Mouse (Mus musculus) layer of hippocampus, postnatal 36 days (tissue): Measurements from ENCODE around the gene Skap1. TPM values are rescaled to one million over a fixed set of nuclear protein-coding genes. Genes with fewer than 3 reads are reported as not detected.
"Not testable (repeated sequence)": the region's sequence is repeated elsewhere in the genome, so short reads cannot be mapped to it uniquely, and the experiment has no call there.

Source experiments
- DNase-seq, 2 experiments: peaks; one replicate each; pipeline ENCODE4 v3.0.0; 2022
- total RNA-seq, 2 experiments: library from RNA; stranded (reverse); gene quantifications; 2 replicates each; pipeline ENCODE4 v1.2.3; 2021

Gene Skap1
- total RNA-seq, 2 experiments from 2014 or later = 0.60 to 1.0 TPM

- no peak for DNase-seq
These were observed 233.1 kb downstream of the Skap1 start for GRCm38 (mm10) chr11:96697467-96697866.

GRCm38 (mm10) chr11:96703813-96704212 is 239.4 kb downstream of the Skap1 start:
- DNase-seq = no peak

- DNase-seq = no peak
These were observed 246.9 kb downstream of the Skap1 start for GRCm38 (mm10) chr11:96711268-96711667.

- DNase-seq = no peak
These were observed 247.3 kb downstream of the Skap1 start for GRCm38 (mm10) chr11:96711670-96712069.

DNA sequence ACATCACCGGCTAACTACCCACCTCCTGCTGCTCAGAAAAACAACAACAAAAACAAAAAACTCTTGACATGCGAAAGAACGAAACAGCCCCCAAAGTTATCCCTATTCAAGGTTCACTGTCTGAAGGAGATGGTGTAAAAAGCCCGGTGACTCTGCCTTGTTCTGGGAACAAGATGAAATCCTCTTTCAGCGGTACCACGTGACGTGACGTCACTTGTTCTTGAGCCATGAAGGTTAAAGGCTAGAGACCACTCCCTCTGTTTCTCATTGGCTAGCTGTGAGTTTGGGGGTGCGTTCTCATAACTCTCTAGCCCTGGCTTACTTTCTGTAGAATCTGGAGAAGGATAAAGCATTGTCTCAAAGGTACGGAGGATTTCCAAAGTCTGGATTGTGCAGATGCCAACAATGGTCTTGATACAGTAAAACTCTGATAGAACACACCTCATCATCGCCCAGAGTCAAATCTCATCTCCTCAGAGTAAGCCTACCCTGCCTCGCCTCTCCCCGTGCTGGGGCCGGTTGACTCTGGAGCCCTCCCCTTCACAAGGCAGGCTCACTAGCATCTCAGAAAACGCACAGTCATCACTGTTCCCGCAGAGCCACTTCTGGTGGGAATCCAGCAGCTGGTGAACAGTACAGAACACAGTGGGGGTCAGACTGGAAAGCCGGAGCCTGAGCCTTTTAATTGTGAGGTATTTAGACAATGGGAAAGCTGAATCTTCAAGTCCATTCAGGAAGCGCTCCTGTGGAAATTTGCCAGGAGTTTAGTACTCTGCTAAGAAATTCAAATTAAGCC is 249.0 kb downstream of the Skap1 start:
- no peak for DNase-seq

DNA sequence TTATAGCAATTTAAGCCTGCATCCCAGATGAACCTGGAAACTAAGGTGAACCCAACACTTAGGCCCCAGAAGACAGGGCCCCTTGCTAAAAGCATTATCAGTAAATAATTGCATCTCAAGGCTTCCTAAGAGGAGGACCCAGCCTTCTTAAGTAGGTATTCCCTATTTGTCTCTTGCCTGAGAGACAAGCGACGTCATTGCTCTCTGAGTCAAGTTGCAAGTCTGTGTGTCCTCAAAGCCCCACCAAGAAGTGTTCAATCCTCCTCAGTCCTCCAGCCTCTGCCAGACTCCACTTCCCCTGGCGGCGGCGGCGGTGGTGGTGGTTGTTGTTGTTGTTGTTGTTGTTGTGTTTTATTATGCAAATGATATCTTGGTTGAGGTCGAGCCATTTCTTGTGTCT is 249.6 kb downstream of the Skap1 start:
- no peak for DNase-seq

- DNase-seq = not testable (repeated sequence)
These were observed 250.8 kb downstream of the Skap1 start for GRCm38 (mm10) chr11:96715168-96715567.

GRCm38 (mm10) chr11:96718609-96719008 is 254.2 kb downstream of the Skap1 start:
- DNase-seq = no peak

GRCm38 (mm10) chr11:96725833-96726232 is 261.4 kb downstream of the Skap1 start:
- no peak for DNase-seq

GRCm38 (mm10) chr11:96728577-96728976 is 264.2 kb downstream of the Skap1 start:
- DNase-seq = no peak

DNA sequence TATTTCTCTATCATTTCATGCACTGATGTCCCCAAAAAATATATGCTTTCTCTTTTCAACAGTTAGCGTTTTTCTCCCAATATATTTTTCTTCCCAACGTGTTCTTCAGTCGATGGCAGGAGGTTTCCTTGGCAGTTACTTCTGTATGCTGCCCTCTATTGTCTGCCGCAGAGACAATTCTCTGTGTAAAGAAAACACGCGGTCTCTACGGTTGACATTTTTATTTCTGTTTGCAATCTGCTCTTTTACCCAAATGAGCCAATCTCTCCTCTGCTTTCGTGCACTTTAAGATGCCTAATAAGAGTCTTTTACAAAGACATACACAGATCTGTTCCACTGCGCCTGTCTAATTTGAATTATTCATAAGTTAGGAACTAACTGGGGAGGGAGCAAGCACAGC is 265.1 kb downstream of the Skap1 start:
- DNase-seq = no peak

DNA sequence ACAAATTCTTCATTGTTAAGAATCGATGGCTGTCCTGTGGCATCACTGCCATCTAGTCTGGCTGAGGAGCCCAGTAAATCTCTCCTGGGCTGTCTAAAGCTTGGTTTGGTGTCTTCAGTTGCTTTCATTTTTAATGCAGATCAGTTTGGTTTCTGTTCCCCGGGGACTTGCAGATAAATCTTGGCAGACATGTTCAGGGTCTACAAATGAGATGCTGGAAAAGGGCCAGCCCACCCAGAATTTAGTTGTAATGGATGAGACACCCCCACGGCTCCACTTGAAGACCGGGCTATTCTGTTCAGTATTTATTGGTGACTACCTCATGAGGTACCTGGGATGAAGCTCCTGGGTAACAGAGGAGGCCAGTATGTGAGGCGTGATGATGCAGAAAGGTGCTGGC is 265.9 kb downstream of the Skap1 start:
- no peak for DNase-seq

GRCm38 (mm10) chr11:96732657-96733056 is 268.3 kb downstream of the Skap1 start:
- DNase-seq = no peak

DNA sequence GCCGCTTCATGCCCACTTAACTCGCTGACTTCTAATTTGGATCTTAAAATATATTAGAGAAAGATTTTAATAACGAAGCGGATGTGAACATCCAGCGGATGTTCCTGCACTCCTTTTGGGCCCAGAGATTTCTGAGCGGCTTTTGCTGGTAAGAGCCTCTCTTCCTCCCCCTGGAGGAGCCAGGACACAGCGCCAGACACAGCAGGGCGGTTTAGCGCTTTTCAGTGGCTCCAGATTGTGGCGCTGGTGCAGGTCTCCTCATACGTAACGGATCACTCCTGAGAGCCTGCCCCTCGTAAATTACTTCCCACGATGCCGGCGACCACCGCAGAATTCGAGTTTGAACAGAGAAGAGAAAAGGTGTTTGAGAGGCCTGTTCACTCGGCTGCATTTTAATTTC is 271.5 kb downstream of the Skap1 start:
- peak; percentile 41 to 55 for DNase-seq

DNA sequence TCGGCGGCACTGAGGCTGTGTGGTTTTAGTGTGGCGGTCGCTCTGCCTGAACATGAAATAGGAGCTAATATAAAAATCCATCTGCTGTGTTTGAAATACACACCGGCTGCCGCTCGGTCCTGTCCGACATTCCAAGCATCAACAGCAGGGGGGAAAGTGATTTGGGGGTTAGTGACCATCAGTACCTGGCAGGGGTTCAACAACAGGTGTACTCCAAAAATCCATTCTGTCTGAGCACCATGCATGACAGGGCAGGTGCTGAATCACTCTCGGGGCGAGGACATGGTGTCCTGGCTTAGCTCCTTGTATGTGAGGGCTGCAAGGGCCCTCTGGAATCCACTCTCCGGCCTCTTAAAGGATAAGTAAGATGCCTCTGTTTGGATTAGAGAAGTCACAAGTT is 272.0 kb downstream of the Skap1 start:
- DNase-seq = no peak

DNA sequence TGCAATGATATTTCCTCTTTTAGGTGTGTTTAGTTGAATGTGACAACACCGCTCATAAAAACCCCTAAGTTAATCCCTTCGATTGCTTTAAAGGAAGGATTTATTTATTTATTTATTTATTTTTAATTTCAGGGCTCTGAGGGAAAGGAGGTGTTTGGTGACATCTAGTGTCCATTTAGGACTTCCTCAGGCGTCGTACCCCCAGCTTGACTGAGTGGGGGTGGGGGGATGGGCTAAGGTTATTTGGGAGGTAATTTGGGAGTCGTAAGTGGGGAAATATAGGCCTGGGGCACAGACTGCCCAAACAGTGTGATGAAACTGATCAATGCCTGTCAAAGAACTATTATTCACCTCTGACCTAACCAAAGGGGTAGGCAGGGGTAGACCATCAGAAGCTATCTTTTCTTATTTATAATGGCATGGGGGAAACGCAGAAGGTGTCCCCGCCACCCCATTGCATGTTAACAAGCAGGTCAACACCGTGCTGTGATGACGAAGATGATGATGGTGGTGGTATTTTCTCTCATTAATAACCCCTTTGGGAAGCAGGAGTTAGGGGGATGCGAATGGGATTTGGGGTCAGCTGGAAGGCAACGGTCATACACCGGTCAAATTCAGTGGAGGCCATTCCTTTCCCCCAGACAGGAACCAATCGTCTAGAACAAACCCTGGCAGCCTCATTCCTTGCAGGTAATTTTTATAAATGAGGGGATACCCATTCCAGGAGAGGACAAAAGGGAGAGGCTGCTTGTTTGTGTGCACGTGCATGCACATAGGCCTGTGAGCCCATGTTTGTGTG is 273.5 kb downstream of the Skap1 start:
- DNase-seq = no peak

GRCm38 (mm10) chr11:96740796-96741195 is 276.4 kb downstream of the Skap1 start:
- no peak for DNase-seq

- peak in 1 of 2 experiments; percentile 44 for DNase-seq
These were observed 277.6 kb downstream of the Skap1 start for GRCm38 (mm10) chr11:96741995-96742394.

DNA sequence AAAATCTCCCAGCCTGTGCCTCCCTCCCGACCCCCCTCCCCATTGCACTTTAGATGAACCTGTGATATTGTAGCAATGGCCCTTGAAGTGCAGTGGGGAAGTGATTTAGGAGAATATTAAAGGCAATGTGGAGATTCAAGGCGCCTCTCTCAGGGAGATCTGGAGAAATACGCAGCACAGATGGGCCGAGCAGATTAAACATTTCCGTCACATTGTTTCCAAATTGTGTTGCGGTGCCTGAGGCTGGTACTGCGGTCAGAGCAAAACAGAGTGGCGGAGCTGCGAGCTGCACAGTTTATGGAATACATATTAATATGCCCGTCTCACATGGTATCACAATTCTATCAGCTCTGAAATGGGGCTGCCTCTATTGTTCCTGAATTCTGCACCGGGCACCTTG is 278.6 kb downstream of the Skap1 start:
- DNase-seq = peak in 1 of 2 experiments; percentile 17

GRCm38 (mm10) chr11:96743891-96744290 is 279.5 kb downstream of the Skap1 start:
- DNase-seq = no peak

DNA sequence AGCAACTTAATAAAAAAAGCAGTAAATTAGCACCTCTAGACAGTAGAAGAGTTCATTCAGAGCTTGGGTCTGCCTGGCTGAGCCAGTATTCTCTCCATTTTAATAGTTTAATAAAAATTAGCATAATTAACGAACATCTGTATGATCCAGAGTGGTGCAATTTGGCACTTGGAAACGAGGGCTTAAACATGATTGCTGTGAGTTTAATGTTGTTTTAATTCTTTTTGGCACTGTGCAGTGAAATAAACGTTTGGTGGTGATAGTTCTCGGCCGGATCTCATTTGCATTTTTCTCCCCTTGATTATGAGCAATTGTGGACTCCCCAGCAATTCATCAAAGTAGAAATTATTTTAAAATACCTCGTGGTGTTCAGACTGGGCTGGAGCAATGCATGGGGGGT is 282.3 kb downstream of the Skap1 start:
- no peak for DNase-seq

DNA sequence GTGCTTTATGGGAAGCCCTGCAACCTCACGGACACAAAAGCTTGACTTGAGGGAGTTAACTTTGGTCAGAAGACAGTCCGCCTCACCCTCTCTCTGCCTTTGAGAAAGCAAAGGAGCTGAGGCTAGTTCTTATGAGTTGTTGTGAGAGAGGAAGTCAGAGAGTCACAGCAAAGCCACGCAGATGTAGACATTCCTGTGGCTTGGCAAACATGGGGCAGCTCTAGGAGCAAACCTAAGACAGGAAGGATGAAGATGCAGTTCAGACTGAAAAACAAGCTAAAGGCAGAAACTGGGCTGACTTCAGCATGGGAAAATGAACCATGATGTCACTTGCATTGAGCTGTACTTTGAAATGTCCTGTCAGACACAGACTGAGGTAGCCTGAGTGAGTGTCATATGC is 283.2 kb downstream of the Skap1 start:
- DNase-seq = no peak

DNA sequence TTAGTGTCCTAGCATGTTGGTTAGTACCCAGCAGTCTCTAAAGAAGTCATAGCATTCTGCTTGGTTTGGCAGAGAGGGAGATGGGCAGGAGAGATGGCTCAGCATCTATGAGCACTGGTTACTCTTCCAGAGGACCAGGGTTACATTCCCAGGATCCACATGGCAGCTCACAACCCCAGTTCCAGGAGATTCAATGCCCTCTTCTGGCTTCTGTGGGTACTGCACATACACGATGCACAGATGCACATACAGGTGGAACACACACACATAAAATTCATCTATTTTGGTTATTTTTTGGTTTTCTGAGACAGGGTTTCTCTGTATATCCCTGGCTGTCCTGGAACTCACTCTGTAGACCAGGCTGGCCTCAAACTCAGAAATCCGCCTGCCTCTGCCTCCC is 290.9 kb downstream of the Skap1 start:
- DNase-seq = no peak

GRCm38 (mm10) chr11:96757421-96757820 is 293.0 kb downstream of the Skap1 start:
- DNase-seq = no peak
